Mouse (Mus musculus) embryonic fibroblast, embryonic 13.5 days (primary cell): Measurements from ENCODE around the gene Borcs6. TPM values are rescaled to one million over a fixed set of nuclear protein-coding genes. Genes with fewer than 3 reads are reported as not detected.

Experiments used
- H3K27ac ChIP-seq: 2 replicates; pipeline ENCODE4 v1.5.1; 2012; ENCODE audit warnings: low read length, control low read depth, inconsistent platforms; ENCODE audit not compliant: insufficient read depth
- H3K4me1 ChIP-seq: 2 replicates; pipeline ENCODE4 v1.6.1; 2011; ENCODE audit warnings: low read length; ENCODE audit not compliant: control insufficient read depth, insufficient read depth
- H3K4me3 ChIP-seq: 2 replicates; pipeline ENCODE4 v1.5.1; 2011; ENCODE audit warnings: mild to moderate bottlenecking, control low read depth, low read length; ENCODE audit not compliant: insufficient read depth
- CTCF ChIP-seq: IDR thresholded peaks from 2 replicates; pipeline ENCODE4 v1.5.1; 2011; ENCODE audit warnings: mild to moderate bottlenecking, control low read depth, low read length, moderate library complexity, borderline replicate concordance; ENCODE audit not compliant: insufficient read depth
- POLR2A ChIP-seq: IDR thresholded peaks from 2 replicates; pipeline ENCODE4 v1.6.1; 2011; ENCODE audit warnings: low read depth, mild to moderate bottlenecking, control low read depth, low read length, moderate library complexity
- polyA plus RNA-seq: library from polyadenylated mRNA; stranded (reverse); fragments of >200 nt; gene quantifications from 2 replicates; pipeline ENCODE4 v1.2.4, GENCODE M21; 2011; ENCODE audit warnings: low read depth; ENCODE audit not compliant: missing spikeins, insufficient read length

Borcs6 gene
- polyA plus RNA-seq, 1 experiment: 9.7 TPM

DNA sequence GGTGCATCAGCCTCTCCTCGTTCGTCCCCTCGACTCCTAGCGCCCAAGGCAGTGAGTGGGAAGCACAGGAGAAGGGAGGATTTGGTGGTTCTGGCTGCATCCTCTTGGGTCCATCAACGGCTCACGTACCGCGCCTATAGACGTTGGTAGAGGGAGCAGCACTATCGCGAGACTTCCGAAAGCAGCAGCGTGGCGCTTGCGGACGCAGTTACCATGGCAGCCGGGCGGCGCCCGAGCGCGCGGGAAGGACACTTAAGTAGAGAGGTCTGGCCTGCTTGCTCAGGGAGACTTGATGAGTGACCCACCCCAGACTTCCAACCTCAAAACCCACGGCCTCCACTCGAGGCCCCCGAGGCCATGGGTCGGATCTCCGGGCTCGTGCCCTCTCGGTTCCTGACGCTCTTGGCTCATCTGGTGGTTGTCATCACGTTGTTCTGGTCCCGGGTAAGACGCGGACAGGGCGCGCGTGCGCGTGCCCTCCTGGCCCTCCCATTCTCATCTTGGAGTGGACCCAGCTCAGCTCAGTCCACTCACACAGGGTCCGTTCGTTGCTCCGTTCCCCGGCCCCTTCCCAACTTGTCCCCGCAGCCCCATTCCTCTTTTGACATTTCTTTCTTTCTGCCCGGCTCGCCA, 11.2 kb downstream of the Borcs6 start, which contains the start of gene Tmem107:
TSS of gene Tmem107 (plus strand) at position 217 of the 633 bp plus-strand sequence.
- peaks cover 9% of the 10 kb centered on the region; the same call in 1 of the 2 replicates for H3K4me1 ChIP-seq
- TF ChIP-seq CTCF: no peak
- peak; percentile 99 for TF ChIP-seq POLR2A

DNA sequence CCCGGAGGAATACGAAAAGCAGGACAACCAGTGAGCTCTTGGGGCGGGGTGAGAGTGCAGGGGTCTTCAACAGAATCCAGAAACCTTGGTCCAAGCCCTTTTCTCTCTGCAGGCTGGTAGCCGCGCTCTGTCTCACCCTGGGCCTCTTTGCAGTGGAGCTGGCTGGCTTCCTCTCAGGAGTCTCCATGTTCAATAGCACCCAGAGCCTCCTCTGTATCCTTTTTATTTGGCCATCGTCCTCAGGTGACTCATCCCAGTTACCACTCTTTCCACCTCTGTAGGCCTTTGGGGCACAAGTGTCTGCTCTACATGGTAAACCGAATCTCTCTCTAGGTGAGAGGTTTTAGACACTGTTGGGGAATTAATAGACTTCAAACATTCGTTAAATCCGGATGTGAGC, 11.7 kb downstream of the Borcs6 start:
- TF ChIP-seq POLR2A (no peak), CTCF (no peak)
- Histone ChIP-seq H3K4me3 (peak overlapping the region; percentile 84), H3K27ac (peak overlapping the region; percentile 34), H3K4me1 (peaks cover 9% of the 10 kb centered on the region; the same call in 1 of the 2 replicates)

More for the DNA sequence above, 11.2 kb downstream of the Borcs6 start, which contains the start of gene Tmem107:
- peak within 1 kb of the TSS; percentile 84 for H3K4me3 ChIP-seq
- H3K27ac ChIP-seq: peak within 1 kb of the TSS; percentile 86

GRCm38 (mm10) chr11:69072234-69072633, 12.7 kb downstream of the Borcs6 start:
- 0 out of 2 replicates have a peak, but pooled peaks cover 6% of the 10 kb centered on the region for H3K4me1 ChIP-seq
- H3K27ac ChIP-seq: no peak overlapping the region
- no peak overlapping the region; the same call in 1 of the 2 replicates for H3K4me3 ChIP-seq
- TF ChIP-seq POLR2A (no peak), CTCF (no peak)

DNA sequence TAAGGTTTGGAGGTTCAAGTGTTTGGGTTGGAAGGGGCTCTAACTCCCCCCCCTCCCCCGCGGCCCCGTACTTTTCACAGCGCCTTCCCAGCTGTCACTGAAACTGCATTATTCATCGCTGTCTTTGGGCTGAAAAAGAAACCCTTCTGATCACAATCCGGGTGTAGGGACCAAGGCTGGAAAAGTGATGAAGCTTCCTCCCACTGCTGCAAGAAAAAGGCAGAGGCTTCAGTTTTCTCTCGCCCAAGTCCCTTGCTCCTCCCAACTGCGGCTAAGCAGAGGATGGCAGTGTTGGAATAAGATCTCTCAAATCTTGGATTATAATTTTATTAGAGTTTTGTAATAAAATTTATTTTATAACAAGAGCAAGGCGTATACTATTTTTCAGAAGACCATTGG, 13.1 kb downstream of the Borcs6 start:
- Histone ChIP-seq H3K4me3 (peak overlapping the region; percentile 1; the same call in 1 of the 2 replicates), H3K27ac (peak overlapping the region; percentile 50; the same call in 1 of the 2 replicates), H3K4me1 (0 out of 2 replicates have a peak, but pooled peaks cover 4% of the 10 kb centered on the region)
- TF ChIP-seq CTCF (no peak), POLR2A (peak; percentile 23; the same call in 1 of the 2 replicates)

GRCm38 (mm10) chr11:69073065-69073888, 13.8 kb downstream of the Borcs6 start:
- Histone ChIP-seq H3K4me3 (no peak overlapping the region), H3K4me1 (0 out of 2 replicates have a peak, but pooled peaks cover 2% of the 10 kb centered on the region), H3K27ac (peak overlapping the region; percentile 99)
- no peak for TF ChIP-seq CTCF
- TF ChIP-seq POLR2A: peak; percentile 100

- no peak overlapping the region for H3K4me3 ChIP-seq
- H3K4me1 ChIP-seq: 0 out of 2 replicates have a peak, but pooled peaks cover 2% of the 10 kb centered on the region
- no peak for TF ChIP-seq POLR2A
- peak overlapping the region; percentile 28; the same call in 1 of the 2 replicates for H3K27ac ChIP-seq
These were observed 14.6 kb downstream of the Borcs6 start for GRCm38 (mm10) chr11:69073951-69074775.

DNA sequence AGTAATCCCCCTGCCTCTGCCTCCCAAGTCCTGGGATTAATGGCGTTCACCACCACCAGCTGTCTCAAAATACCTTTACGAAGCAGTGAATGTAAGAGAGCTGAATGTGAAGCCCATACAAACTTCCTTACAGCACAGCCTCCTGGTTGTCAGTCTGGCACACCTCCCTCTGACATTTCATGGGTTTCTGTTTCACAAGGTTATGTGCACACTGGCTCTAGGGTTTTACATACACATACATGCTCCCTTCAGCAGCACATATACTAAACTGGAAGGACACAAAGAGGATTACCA, 15.2 kb downstream of the Borcs6 start:
- H3K4me1 ChIP-seq: 0 out of 2 replicates have a peak, but pooled peaks cover 2% of the 10 kb centered on the region
- H3K4me3 ChIP-seq: no peak overlapping the region
- TF ChIP-seq POLR2A: no peak
- TF ChIP-seq CTCF: no peak
- H3K27ac ChIP-seq: no peak overlapping the region

- Histone ChIP-seq H3K27ac (no peak overlapping the region), H3K4me1 (0 out of 2 replicates have a peak, but pooled peaks cover 2% of the 10 kb centered on the region), H3K4me3 (no peak overlapping the region)
- TF ChIP-seq POLR2A (no peak), CTCF (no peak)
These were observed 16.4 kb downstream of the Borcs6 start for GRCm38 (mm10) chr11:69075764-69076479.

DNA sequence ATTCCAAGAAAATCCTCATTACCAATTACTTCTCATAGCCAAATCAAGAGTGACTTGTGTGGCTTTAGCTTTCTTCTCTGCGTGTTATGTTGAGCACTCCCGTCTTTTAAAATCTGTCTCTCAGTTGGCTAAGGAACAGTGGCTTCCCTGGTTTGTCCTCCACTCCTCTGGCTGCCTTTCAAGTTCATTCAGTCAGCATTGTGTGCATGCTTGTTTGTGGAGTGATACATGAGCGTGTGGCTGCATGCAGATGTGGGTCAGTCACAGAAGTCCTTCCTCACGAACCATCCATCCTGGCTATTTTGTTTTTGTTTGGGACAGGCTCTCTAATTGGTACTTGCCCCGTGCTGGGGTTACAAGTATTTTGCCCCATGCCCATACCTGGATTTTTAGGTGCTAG, 17.1 kb downstream of the Borcs6 start:
- H3K27ac ChIP-seq: no peak overlapping the region
- no peak for TF ChIP-seq CTCF
- no peak for TF ChIP-seq POLR2A
- H3K4me3 ChIP-seq: no peak overlapping the region
- H3K4me1 ChIP-seq: 0 out of 2 replicates have a peak, but pooled peaks cover 2% of the 10 kb centered on the region
